Mouse (Mus musculus): ENCODE measurements at regions not wholly inside any gene's neighbourhood (a gene's known extent, or its start where the extent isn't known, plus 50 kb on each side); places are given as distances from the start of the nearest gene placed in this dataset.
"Not testable (repeated sequence)": the region's sequence is repeated elsewhere in the genome, so short reads cannot be mapped to it uniquely, and the experiment has no call there.

DNA sequence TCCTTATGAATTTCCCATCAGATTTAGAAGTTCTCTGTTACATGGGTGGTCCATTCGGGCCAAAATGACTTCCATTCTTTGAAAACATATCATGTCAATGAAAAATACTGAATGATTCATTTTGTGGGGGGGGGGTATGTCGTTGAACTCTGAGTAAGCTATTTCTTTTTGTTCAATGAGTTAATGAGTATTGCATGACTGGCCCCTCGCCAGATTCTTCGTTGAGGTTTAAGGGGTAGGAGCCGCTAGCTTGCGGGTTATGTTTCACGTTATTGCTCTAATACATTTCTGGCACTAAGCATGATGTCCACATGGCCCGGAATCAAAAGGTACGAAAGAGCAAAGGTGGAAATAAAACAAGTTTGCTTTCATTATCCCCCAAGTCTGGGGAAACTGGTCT, 59.5 kb upstream of the Slc28a3 start:
- no peak overlapping the region for H3K27ac ChIP-seq (ENCODE audit: insufficient read depth, low read depth)
- H3K9me3 ChIP-seq (replicated peaks; ENCODE audit: low read length), result peaks cover 68% of the 10 kb centered on the region
- H3K36me3 ChIP-seq (replicated peaks in 1 of 2; ENCODE audit: control insufficient read depth in 1 of 2, insufficient read depth in 1 of 2, low read length in 1 of 2), result no peaks in the 10 kb centered on the region
- H3K79me2 ChIP-seq (replicated peaks; ENCODE audit: control insufficient read depth, extremely low read depth, insufficient read depth, poor library complexity, severe bottlenecking), result no peaks in the 10 kb centered on the region
- H3K4me1 ChIP-seq (ENCODE audit: control insufficient read depth in 1 of 2, insufficient read depth in 2 of 2), result no peaks in the 10 kb centered on the region
- no peak for DNase-seq (ENCODE audit: extremely low read depth)
- no peak overlapping the region for H3K4me2 ChIP-seq (ENCODE audit: insufficient read depth, low read depth, poor library complexity, severe bottlenecking)
- no peak overlapping the region for H3K4me3 ChIP-seq (replicated peaks in 1 of 3; ENCODE audit: low read depth in 2 of 3, low read length in 2 of 3, poor library complexity in 1 of 3)
- H3K9ac ChIP-seq (ENCODE audit: insufficient read depth, low read depth), result no peak overlapping the region
- TF ChIP-seq NRF1 (IDR thresholded peaks at IDR 0.05; ENCODE audit: low read depth, low read length) (no peak), UBTF (IDR thresholded peaks at IDR 0.05; ENCODE audit: low read depth, low read length) (no peak), CHD1 (IDR thresholded peaks at IDR 0.05; ENCODE audit: low read depth, low read length) (no peak), SMC3 (IDR thresholded peaks at IDR 0.05; ENCODE audit: low read depth, low read length) (no peak), MAFK (IDR thresholded peaks at IDR 0.05; ENCODE audit: insufficient replicate concordance, low read length) (no peak), HCFC1 (IDR thresholded peaks at IDR 0.05; ENCODE audit: low read depth, low read length) (no peak), RAD21 (IDR thresholded peaks at IDR 0.05; ENCODE audit: low read depth, low read length) (no peak), TBP (conservative IDR thresholded peaks at IDR 0.05; ENCODE audit: low read depth, low read length) (no peak), ZMIZ1 (IDR thresholded peaks at IDR 0.05; ENCODE audit: low read depth, low read length) (no peak), ZKSCAN1 (IDR thresholded peaks at IDR 0.05; ENCODE audit: borderline replicate concordance, low read depth, low read length) (no peak), POLR2AphosphoS2 (IDR thresholded peaks at IDR 0.05; ENCODE audit: low read depth, low read length) (no peak), CTCF (conservative IDR thresholded peaks at IDR 0.05 in 1 of 2, IDR thresholded peaks at IDR 0.05 in 1 of 2; ENCODE audit: low read depth in 2 of 2, low read length in 2 of 2) (no peak), USF1 (IDR thresholded peaks at IDR 0.05; ENCODE audit: low read depth, low read length) (no peak), E2F4 (IDR thresholded peaks at IDR 0.05; ENCODE audit: insufficient replicate concordance, low read depth, low read length) (no peak), MAZ (IDR thresholded peaks at IDR 0.05; ENCODE audit: low read depth, low read length) (no peak), RCOR1 (conservative IDR thresholded peaks at IDR 0.05; ENCODE audit: low read depth, low read length) (no peak), ETS1 (conservative IDR thresholded peaks at IDR 0.05; ENCODE audit: low read depth, low read length) (no peak), KAT2A (IDR thresholded peaks at IDR 0.05; ENCODE audit: insufficient replicate concordance, low read length) (no peak)
- in situ Hi-C loops (cut with MboI; ENCODE audit: low pct_ligation_motif_present, low pct_unique_long_range_greater_than_20kb, low sequenced_read_pairs) (no loop called here), dilution Hi-C loops (cut with MboI; ENCODE audit: extremely low pct_ligation_motif_present, extremely low pct_unique_long_range_greater_than_20kb, low sequenced_read_pairs) (no loop called here)
- H3K27me3 ChIP-seq (replicated peaks), result no peaks in the 10 kb centered on the region

DNA sequence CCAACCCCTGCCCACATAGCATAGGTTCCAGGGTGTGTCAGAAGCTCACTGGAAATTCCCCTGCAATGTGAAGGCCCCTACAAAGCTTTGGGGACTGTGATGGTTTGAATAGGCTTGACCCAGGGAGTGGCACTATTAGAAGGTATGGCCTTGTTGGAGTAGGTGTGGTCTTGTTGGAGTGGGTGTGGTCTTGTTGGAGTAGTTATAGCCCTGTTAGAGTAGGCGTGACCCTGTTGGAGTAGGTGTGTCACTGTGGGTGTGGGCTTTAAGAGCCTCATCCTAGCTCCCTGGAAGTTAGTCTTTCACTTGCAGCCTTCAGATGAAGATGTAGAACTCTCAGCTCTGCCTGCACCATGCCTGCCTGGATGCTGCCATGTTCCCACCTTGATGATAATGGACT, 64.9 kb upstream of the Slc28a3 start:
- H3K27ac ChIP-seq (ENCODE audit: insufficient read depth, low read depth); H3K27me3 ChIP-seq (replicated peaks); dilution Hi-C loops (cut with MboI; ENCODE audit: extremely low pct_ligation_motif_present, extremely low pct_unique_long_range_greater_than_20kb, low sequenced_read_pairs); DNase-seq (ENCODE audit: extremely low read depth); H3K79me2 ChIP-seq (replicated peaks; ENCODE audit: control insufficient read depth, extremely low read depth, insufficient read depth, poor library complexity, severe bottlenecking); H3K4me1 ChIP-seq (ENCODE audit: control insufficient read depth in 1 of 2, insufficient read depth in 2 of 2); H3K4me2 ChIP-seq (ENCODE audit: insufficient read depth, low read depth, poor library complexity, severe bottlenecking); H3K36me3 ChIP-seq (replicated peaks in 1 of 2; ENCODE audit: control insufficient read depth in 1 of 2, insufficient read depth in 1 of 2, low read length in 1 of 2); H3K9ac ChIP-seq (ENCODE audit: insufficient read depth, low read depth); H3K4me3 ChIP-seq (replicated peaks in 1 of 3; ENCODE audit: low read depth in 2 of 3, low read length in 2 of 3, poor library complexity in 1 of 3); in situ Hi-C loops (cut with MboI; ENCODE audit: low pct_ligation_motif_present, low pct_unique_long_range_greater_than_20kb, low sequenced_read_pairs): not testable (repeated sequence)
- peaks cover 71% of the 10 kb centered on the region for H3K9me3 ChIP-seq (replicated peaks; ENCODE audit: low read length)
